Mouse (Mus musculus) small intestine, adult 2 months (tissue): ENCODE measurements at regions not wholly inside any gene's neighbourhood (a gene's known extent, or its start where the extent isn't known, plus 50 kb on each side); places are given as distances from the start of the nearest gene placed in this dataset.
"Not testable (repeated sequence)": the region's sequence is repeated elsewhere in the genome, so short reads cannot be mapped to it uniquely, and the experiment has no call there.

Experiments
- CTCF ChIP-seq: fragments of 200-500 bp; IDR thresholded peaks from 2 replicates; pipeline ENCODE4 v1.5.1; 2012; ENCODE audit warnings: low read depth, mild to moderate bottlenecking, control low read depth, inconsistent platforms, low read length, moderate library complexity, mixed read lengths; ENCODE audit not compliant: insufficient replicate concordance, insufficient read length; ENCODE audit errors: extremely low read depth
- POLR2A ChIP-seq: fragments of 200-500 bp; IDR thresholded peaks from 2 replicates; pipeline ENCODE4 v1.6.1; 2012; ENCODE audit warnings: low read depth, mild to moderate bottlenecking, control low read depth, inconsistent platforms, low read length, moderate library complexity

- not testable (repeated sequence) for TF ChIP-seq CTCF, POLR2A
These were observed 263.0 kb downstream of the Nfkbiz start for GRCm38 (mm10) chr16:55575609-55576283.
